Mouse (Mus musculus): ENCODE results near the gene Epc2. TPM values are rescaled to one million over a fixed set of nuclear protein-coding genes. Genes with fewer than 3 reads are reported as not detected.
"Not testable (repeated sequence)": the region's sequence is repeated elsewhere in the genome, so short reads cannot be mapped to it uniquely, and the experiment has no call there.

The Epc2 gene
- polyA plus RNA-seq, 1 experiment: 14.0 TPM

DNA sequence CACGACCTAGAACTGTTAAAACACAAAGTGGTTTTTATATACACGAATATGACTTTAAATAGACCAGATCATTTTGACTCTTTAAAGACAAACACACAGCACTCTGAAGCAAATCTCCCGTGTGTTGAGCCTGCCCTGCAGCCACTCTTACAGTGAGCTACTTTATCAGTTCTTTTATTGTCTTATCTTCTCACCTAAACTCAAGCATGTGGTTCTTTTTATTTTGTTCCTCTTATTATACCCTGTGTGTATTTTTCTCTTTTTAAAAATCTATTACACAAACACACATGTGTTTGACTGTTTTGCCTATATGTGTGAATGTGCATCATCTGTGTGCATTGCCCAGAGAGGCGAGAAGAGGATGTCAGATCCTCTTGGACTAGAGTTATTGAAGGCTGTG lies 50.1 kb downstream of the Epc2 start:
- no peaks in the 10 kb centered on the region for H3K27me3 ChIP-seq (ENCODE audit: control insufficient read depth, insufficient read depth, low read length)
- no peaks in the 10 kb centered on the region for H3K36me3 ChIP-seq (ENCODE audit: control insufficient read depth, insufficient read depth, low read length)
- TF ChIP-seq POLR2A (IDR thresholded peaks at IDR 0.05; ENCODE audit: control insufficient read depth, extremely low read depth, insufficient read depth, low read length, poor library complexity) (no peak), CTCF (IDR thresholded peaks at IDR 0.05; ENCODE audit: borderline replicate concordance, control insufficient read depth, extremely low read depth, insufficient read depth, low read length, poor library complexity) (no peak)
- 82% methylated on average over 4 of the region's 4 CpGs for WGBS
- no peak overlapping the region for H3K4me3 ChIP-seq (ENCODE audit: control insufficient read depth, insufficient read depth, low read length)
- H3K27ac ChIP-seq (ENCODE audit: control insufficient read depth, insufficient read depth, low read length): no peak overlapping the region
- DNase-seq: no peak
- H3K4me1 ChIP-seq (replicated peaks; ENCODE audit: control insufficient read depth, insufficient read depth, low read length): no peaks in the 10 kb centered on the region

DNA sequence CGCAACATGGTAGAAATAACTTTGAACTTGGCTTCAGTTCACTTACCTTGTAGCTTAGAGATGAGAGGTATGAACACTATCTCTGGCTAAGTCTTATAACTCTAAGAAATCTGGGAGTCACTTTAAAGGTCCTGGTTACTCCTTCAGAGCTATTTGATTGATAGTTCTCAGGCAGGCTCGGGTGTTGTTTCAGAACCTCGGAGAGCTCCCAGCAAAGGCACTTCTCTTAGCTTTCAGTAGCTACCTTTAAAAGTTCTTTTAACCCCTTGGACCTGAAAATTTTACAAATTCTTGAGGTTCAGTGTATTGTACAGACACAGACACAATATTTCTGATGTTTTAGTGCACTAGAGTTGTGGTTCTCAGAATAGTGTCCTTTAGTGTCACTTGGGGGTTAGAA lies 52.3 kb downstream of the Epc2 start:
- Histone ChIP-seq H3K27ac (ENCODE audit: control insufficient read depth, insufficient read depth, low read length) (no peak overlapping the region), H3K27me3 (ENCODE audit: control insufficient read depth, insufficient read depth, low read length) (no peaks in the 10 kb centered on the region), H3K4me3 (ENCODE audit: control insufficient read depth, insufficient read depth, low read length) (no peak overlapping the region), H3K36me3 (ENCODE audit: control insufficient read depth, insufficient read depth, low read length) (no peaks in the 10 kb centered on the region), H3K4me1 (replicated peaks; ENCODE audit: control insufficient read depth, insufficient read depth, low read length) (no peaks in the 10 kb centered on the region)
- DNase-seq: peak; percentile 30
- TF ChIP-seq POLR2A (IDR thresholded peaks at IDR 0.05; ENCODE audit: control insufficient read depth, extremely low read depth, insufficient read depth, low read length, poor library complexity) (no peak), CTCF (IDR thresholded peaks at IDR 0.05; ENCODE audit: borderline replicate concordance, control insufficient read depth, extremely low read depth, insufficient read depth, low read length, poor library complexity) (no peak)
- WGBS: 65% methylated on average over 3 of the region's 3 CpGs

DNA sequence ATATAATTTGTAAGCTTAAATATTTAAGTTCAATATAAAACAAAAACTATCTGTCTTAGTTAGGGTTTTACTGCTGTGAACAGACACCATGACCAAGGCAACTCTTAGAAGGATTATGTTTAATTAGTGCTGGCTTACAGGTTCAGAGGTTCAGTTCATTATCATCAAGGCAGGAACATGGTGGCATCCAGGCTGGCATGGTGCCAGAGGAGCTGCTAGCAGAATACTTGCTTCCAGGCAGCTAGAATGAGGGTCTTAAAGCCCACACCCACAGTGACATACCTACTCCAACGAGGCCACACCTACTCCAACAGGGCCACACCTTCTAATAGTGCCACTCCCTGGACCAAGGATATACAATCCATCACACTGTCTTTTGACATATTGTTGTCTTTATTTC lies 53.9 kb downstream of the Epc2 start:
- WGBS: 97% methylated on average over 1 of the region's 1 CpGs
- not testable (repeated sequence) for H3K36me3 ChIP-seq (ENCODE audit: control insufficient read depth, insufficient read depth, low read length); H3K27ac ChIP-seq (ENCODE audit: control insufficient read depth, insufficient read depth, low read length); H3K4me3 ChIP-seq (ENCODE audit: control insufficient read depth, insufficient read depth, low read length); H3K4me1 ChIP-seq (replicated peaks; ENCODE audit: control insufficient read depth, insufficient read depth, low read length); DNase-seq; H3K27me3 ChIP-seq (ENCODE audit: control insufficient read depth, insufficient read depth, low read length)

DNA sequence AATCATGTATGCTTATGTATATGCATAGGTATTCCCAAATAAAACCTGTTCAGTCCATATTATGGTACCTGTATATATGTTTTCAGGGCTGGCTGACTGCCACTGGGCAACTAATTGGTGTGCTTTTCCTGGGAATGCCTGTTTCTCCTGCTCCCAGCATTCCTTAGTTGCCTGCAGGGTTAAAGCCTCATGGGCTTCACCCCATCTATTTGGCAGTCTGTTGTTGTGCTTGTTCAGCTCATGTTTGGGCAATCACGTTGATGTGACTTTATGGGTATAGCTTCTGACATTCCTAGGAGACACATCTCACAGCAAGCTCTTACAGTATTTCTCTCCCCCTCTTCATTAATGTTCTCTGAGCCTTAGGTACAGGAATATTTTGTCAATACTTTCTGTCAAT lies 59.5 kb downstream of the Epc2 start:
- DNase-seq: no peak
- Histone ChIP-seq H3K4me3 (ENCODE audit: control insufficient read depth, insufficient read depth, low read length) (no peak overlapping the region), H3K36me3 (ENCODE audit: control insufficient read depth, insufficient read depth, low read length) (no peaks in the 10 kb centered on the region), H3K4me1 (replicated peaks; ENCODE audit: control insufficient read depth, insufficient read depth, low read length) (no peaks in the 10 kb centered on the region), H3K27ac (ENCODE audit: control insufficient read depth, insufficient read depth, low read length) (no peak overlapping the region), H3K27me3 (ENCODE audit: control insufficient read depth, insufficient read depth, low read length) (no peaks in the 10 kb centered on the region)
- TF ChIP-seq CTCF (IDR thresholded peaks at IDR 0.05; ENCODE audit: borderline replicate concordance, control insufficient read depth, extremely low read depth, insufficient read depth, low read length, poor library complexity): no peak
- no peak for TF ChIP-seq POLR2A (IDR thresholded peaks at IDR 0.05; ENCODE audit: control insufficient read depth, extremely low read depth, insufficient read depth, low read length, poor library complexity)
- WGBS: 97% methylated on average over 1 of the region's 1 CpGs

DNA sequence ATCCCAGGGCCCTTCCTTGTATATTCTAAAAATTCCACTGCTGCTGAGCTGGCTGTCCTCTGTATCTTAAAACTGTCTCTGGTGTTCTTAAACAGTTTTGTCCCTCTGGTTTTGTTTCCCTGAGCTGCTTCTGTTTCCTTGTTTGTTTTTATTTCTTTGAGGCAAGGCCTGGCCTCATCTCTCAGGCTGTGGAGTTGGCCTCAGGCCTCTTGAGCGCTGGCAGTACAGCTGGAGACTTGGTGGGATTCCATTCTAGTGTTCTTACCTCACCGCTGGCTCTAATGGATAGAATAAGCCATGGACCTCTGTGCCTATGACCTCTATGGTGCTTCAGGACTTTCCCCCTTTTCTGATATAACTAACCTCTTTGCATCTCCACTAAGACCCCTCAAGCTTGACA lies 64.7 kb downstream of the Epc2 start:
- no peaks in the 10 kb centered on the region for H3K4me1 ChIP-seq (replicated peaks; ENCODE audit: control insufficient read depth, insufficient read depth, low read length)
- no peak for DNase-seq
- H3K4me3 ChIP-seq (ENCODE audit: control insufficient read depth, insufficient read depth, low read length): no peak overlapping the region
- H3K36me3 ChIP-seq (ENCODE audit: control insufficient read depth, insufficient read depth, low read length): no peaks in the 10 kb centered on the region
- no peak overlapping the region for H3K27ac ChIP-seq (ENCODE audit: control insufficient read depth, insufficient read depth, low read length)
- whole genome bisulfite sequencing: 91% methylated on average over 2 of the region's 2 CpGs
- TF ChIP-seq POLR2A (IDR thresholded peaks at IDR 0.05; ENCODE audit: control insufficient read depth, extremely low read depth, insufficient read depth, low read length, poor library complexity) (no peak), CTCF (IDR thresholded peaks at IDR 0.05; ENCODE audit: borderline replicate concordance, control insufficient read depth, extremely low read depth, insufficient read depth, low read length, poor library complexity) (no peak)
- no peaks in the 10 kb centered on the region for H3K27me3 ChIP-seq (ENCODE audit: control insufficient read depth, insufficient read depth, low read length)

DNA sequence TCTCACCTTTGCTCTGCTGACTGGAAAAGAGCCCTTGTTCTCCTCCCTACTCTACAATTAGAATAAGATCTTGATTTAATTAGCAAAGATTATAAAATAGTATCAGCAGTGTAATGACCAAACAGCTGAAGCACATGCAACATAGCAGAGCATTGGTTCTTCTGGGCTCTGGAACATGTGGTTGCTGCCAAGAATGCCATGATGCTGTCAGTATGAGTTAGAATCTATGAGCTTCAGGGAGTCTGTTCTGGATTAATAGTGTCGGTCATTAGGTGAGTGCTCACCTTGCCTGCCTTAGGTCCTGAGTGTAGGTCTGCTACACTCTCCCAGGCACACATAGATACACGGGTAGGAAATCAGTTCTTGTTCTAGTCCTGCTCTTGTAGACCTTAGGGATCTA lies 69.1 kb downstream of the Epc2 start:
- Histone ChIP-seq H3K4me3 (ENCODE audit: control insufficient read depth, insufficient read depth, low read length) (no peak overlapping the region), H3K36me3 (ENCODE audit: control insufficient read depth, insufficient read depth, low read length) (peaks cover 10% of the 10 kb centered on the region), H3K27me3 (ENCODE audit: control insufficient read depth, insufficient read depth, low read length) (no peaks in the 10 kb centered on the region), H3K4me1 (replicated peaks; ENCODE audit: control insufficient read depth, insufficient read depth, low read length) (no peaks in the 10 kb centered on the region), H3K27ac (ENCODE audit: control insufficient read depth, insufficient read depth, low read length) (no peak overlapping the region)
- TF ChIP-seq CTCF (IDR thresholded peaks at IDR 0.05; ENCODE audit: borderline replicate concordance, control insufficient read depth, extremely low read depth, insufficient read depth, low read length, poor library complexity) (no peak), POLR2A (IDR thresholded peaks at IDR 0.05; ENCODE audit: control insufficient read depth, extremely low read depth, insufficient read depth, low read length, poor library complexity) (no peak)
- no peak for DNase-seq
- 99% methylated on average over 2 of the region's 2 CpGs for WGBS

DNA sequence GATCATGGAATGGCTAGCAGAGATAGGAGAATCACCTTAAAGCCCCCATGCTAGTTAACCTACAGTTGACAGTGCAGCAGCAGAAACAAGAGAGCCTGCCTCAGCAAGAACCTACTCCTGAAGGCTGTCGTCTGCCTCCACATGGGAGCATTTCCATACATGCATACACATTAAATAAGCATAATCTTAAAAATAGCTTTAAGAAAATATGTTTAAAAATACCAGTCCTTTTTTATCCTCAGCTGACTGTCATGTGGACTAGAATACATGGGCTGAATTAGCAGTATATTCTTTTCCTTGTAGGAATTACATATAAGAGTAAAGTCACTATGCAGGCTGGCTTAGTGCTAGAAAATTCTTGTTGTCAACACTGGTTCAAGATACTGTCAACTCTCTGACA lies 69.7 kb downstream of the Epc2 start:
- Histone ChIP-seq H3K4me1 (replicated peaks; ENCODE audit: control insufficient read depth, insufficient read depth, low read length) (no peaks in the 10 kb centered on the region), H3K27me3 (ENCODE audit: control insufficient read depth, insufficient read depth, low read length) (no peaks in the 10 kb centered on the region), H3K36me3 (ENCODE audit: control insufficient read depth, insufficient read depth, low read length) (peaks cover 10% of the 10 kb centered on the region), H3K4me3 (ENCODE audit: control insufficient read depth, insufficient read depth, low read length) (no peak overlapping the region), H3K27ac (ENCODE audit: control insufficient read depth, insufficient read depth, low read length) (no peak overlapping the region)
- no peak for DNase-seq
- TF ChIP-seq POLR2A (IDR thresholded peaks at IDR 0.05; ENCODE audit: control insufficient read depth, extremely low read depth, insufficient read depth, low read length, poor library complexity) (no peak), CTCF (IDR thresholded peaks at IDR 0.05; ENCODE audit: borderline replicate concordance, control insufficient read depth, extremely low read depth, insufficient read depth, low read length, poor library complexity) (no peak)
- 100% methylated on average over 1 of the region's 1 CpGs for WGBS

Data from thymus, adult 2 months (tissue).